9 mouse cellular contexts compared by ENCODE assay signal in genomic region chr13:60225736-60226135, GRCm38 (mm10). TPM values are rescaled to one million over a fixed set of nuclear protein-coding genes. Genes with fewer than 3 reads are reported as not detected.
A peak's percentile ranks its signal among the peaks of the same experiment; 100 is the strongest.
DNase-seq lines count a peak whose midpoint lies in the region; ATAC-seq and TF ChIP-seq lines count a peak whose summit lies in the region.
"Had no signal": no experiment of that assay in that cellular context is flagged by ENCODE, and none has a peak within 500 bp of the region (broad histone marks: within the 10 kb centered on the region; RNA-seq: fewer than 3 reads in every experiment).

No protein-coding gene starts in this region.

- ATAC-seq in lung, embryonic 14.5 days (ENCODE audit: insufficient read depth) = peak; percentile 48
- ATAC-seq in embryonic facial prominence, embryonic 14.5 days (ENCODE audit: low read depth) = peak; percentile 45
- no peak for ATAC-seq in hindbrain, embryonic 14.5 days (ENCODE audit: low FRiP score)
- no peak for ATAC-seq in midbrain, embryonic 13.5 days

- H3K9ac ChIP-seq in lung, embryonic 14.5 days = no peak overlapping the region
- no peak overlapping the region for H3K9ac ChIP-seq in embryonic facial prominence, embryonic 14.5 days (ENCODE audit: low read depth, low read length)
- H3K9ac ChIP-seq in hindbrain, embryonic 14.5 days = no peak overlapping the region
- H3K9ac ChIP-seq in midbrain, embryonic 13.5 days (replicated peaks) = no peak overlapping the region

- peaks cover 10% of the 10 kb centered on the region for H3K4me1 ChIP-seq in lung, embryonic 14.5 days (ENCODE audit: insufficient read depth)
- peaks cover 3% of the 10 kb centered on the region; the same call in 1 of the 2 replicates for H3K4me1 ChIP-seq in lung, adult 2 months (ENCODE audit: control insufficient read depth, insufficient read depth, low read length)
- peaks cover 41% of the 10 kb centered on the region for H3K4me1 ChIP-seq in embryonic facial prominence, embryonic 14.5 days (ENCODE audit: control insufficient read depth, insufficient read depth, low read length)
- 0 out of 2 replicates have a peak, but pooled peaks cover 8% of the 10 kb centered on the region for H3K4me1 ChIP-seq in hindbrain, embryonic 14.5 days (replicated peaks; ENCODE audit: control insufficient read depth, insufficient read depth, low read length)
- no peaks in the 10 kb centered on the region for H3K4me1 ChIP-seq in midbrain, embryonic 13.5 days (replicated peaks)

- DNase-seq in lung, embryonic 14.5 days = peak; percentile 88
- no peak for DNase-seq in lung, adult 2 months
- DNase-seq in embryonic facial prominence, embryonic 14.5 days (ENCODE audit: low spot score) = peak; percentile 93
- DNase-seq in hindbrain, embryonic 14.5 days (ENCODE audit: low spot score) = no peak
- DNase-seq in mesoderm, embryonic 11.5 days (ENCODE audit: low read depth, low spot score) = peak; percentile 39
- no peak for DNase-seq in layer of hippocampus, postnatal 36 days
- DNase-seq in gastrocnemius, postnatal 14 days = no peak

- H3K36me3 ChIP-seq in lung, embryonic 14.5 days (ENCODE audit: insufficient read depth) = no peaks in the 10 kb centered on the region
- no peaks in the 10 kb centered on the region for H3K36me3 ChIP-seq in embryonic facial prominence, embryonic 14.5 days (ENCODE audit: control insufficient read depth, insufficient read depth, low read length)
- no peaks in the 10 kb centered on the region for H3K36me3 ChIP-seq in hindbrain, embryonic 14.5 days (replicated peaks; ENCODE audit: control insufficient read depth, insufficient read depth)
- H3K36me3 ChIP-seq in midbrain, embryonic 13.5 days = no peaks in the 10 kb centered on the region

- 16% methylated on average over 1 of the region's 1 CpGs for WGBS in lung, embryonic 14.5 days
- WGBS in lung, adult 2 months = 33% methylated on average over 1 of the region's 1 CpGs
- 24% methylated on average over 1 of the region's 1 CpGs for WGBS in embryonic facial prominence, embryonic 14.5 days
- WGBS in hindbrain, embryonic 14.5 days = 61% methylated on average over 1 of the region's 1 CpGs
- WGBS in midbrain, embryonic 13.5 days = 87% methylated on average over 1 of the region's 1 CpGs

- no peaks in the 10 kb centered on the region for H3K27me3 ChIP-seq in lung, embryonic 14.5 days (ENCODE audit: insufficient read depth, low read length)
- H3K27me3 ChIP-seq in embryonic facial prominence, embryonic 14.5 days (replicated peaks; ENCODE audit: control insufficient read depth, insufficient read depth, low read length) = no peaks in the 10 kb centered on the region
- no peaks in the 10 kb centered on the region for H3K27me3 ChIP-seq in hindbrain, embryonic 14.5 days (ENCODE audit: control insufficient read depth, insufficient read depth, low read length)
- H3K27me3 ChIP-seq in midbrain, embryonic 13.5 days = no peaks in the 10 kb centered on the region
- H3K27me3 ChIP-seq: Patski had no signal

- no peaks in the 10 kb centered on the region for H3K9me3 ChIP-seq in lung, embryonic 14.5 days (ENCODE audit: low read depth, low read length)
- no peaks in the 10 kb centered on the region for H3K9me3 ChIP-seq in embryonic facial prominence, embryonic 14.5 days (ENCODE audit: control insufficient read depth, low read length)
- H3K9me3 ChIP-seq in hindbrain, embryonic 14.5 days (ENCODE audit: control insufficient read depth, low read length) = no peaks in the 10 kb centered on the region
- no peaks in the 10 kb centered on the region; the same call in 1 of the 2 replicates for H3K9me3 ChIP-seq in midbrain, embryonic 13.5 days

- peak overlapping the region; percentile 36; the same call in 1 of the 2 replicates for H3K4me2 ChIP-seq in lung, embryonic 14.5 days
- H3K4me2 ChIP-seq in embryonic facial prominence, embryonic 14.5 days (ENCODE audit: low read depth, low read length) = peak overlapping the region; percentile 31
- no peak overlapping the region for H3K4me2 ChIP-seq in hindbrain, embryonic 14.5 days (replicated peaks)
- no peak overlapping the region for H3K4me2 ChIP-seq in midbrain, embryonic 13.5 days (replicated peaks)

- intact Hi-C loops in gastrocnemius, postnatal 14 days (cut with DNase I; ENCODE audit: low total_unique reads) = no loop called here

- no peak for TF ChIP-seq POLR2A in lung, adult 2 months (IDR thresholded peaks at IDR 0.05; ENCODE audit: borderline replicate concordance, extremely low read depth, low read depth, low read length)

- H3K27ac ChIP-seq in lung, embryonic 14.5 days (ENCODE audit: low read depth) = peak overlapping the region; percentile 87
- peak overlapping the region; percentile 87 for H3K27ac ChIP-seq in embryonic facial prominence, embryonic 14.5 days (replicated peaks; ENCODE audit: low read depth, low read length)
- 0 out of 2 replicates have a peak overlapping the region, but pooled peaks have one; percentile 11 for H3K27ac ChIP-seq in hindbrain, embryonic 14.5 days
- no peak overlapping the region for H3K27ac ChIP-seq in midbrain, embryonic 13.5 days

- TF ChIP-seq CTCF in lung, embryonic 14.5 days (IDR thresholded peaks at IDR 0.05; ENCODE audit: low read depth) = no peak
- TF ChIP-seq CTCF in lung, adult 2 months (IDR thresholded peaks at IDR 0.05; ENCODE audit: insufficient read depth, low read length) = no peak

- no peak overlapping the region for H3K4me3 ChIP-seq in lung, embryonic 14.5 days (ENCODE audit: low read depth, low read length)
- H3K4me3 ChIP-seq in lung, adult 2 months (replicated peaks; ENCODE audit: extremely low read depth, low read depth, low read length) = no peak overlapping the region
- H3K4me3 ChIP-seq in embryonic facial prominence, embryonic 14.5 days (ENCODE audit: low read depth, low read length) = no peak overlapping the region
- H3K4me3 ChIP-seq in hindbrain, embryonic 14.5 days (replicated peaks; ENCODE audit: low read length) = no peak overlapping the region
- no peak overlapping the region for H3K4me3 ChIP-seq in midbrain, embryonic 13.5 days (replicated peaks)

RNA-seq across cellular contexts. Expression of gene Gas1, which starts 48.6 kb away (rescaled TPM):
- polyA plus RNA-seq in lung, embryonic 14.5 days (2014; fragmentation: Nextera tagmentation; extraction: Ambion mirVana) = 31.0 and 32.1 TPM in 2 replicates
- 66.0 and 124 TPM in 2 replicates for polyA plus RNA-seq in lung, adult 2 months (2012; rRNA removed)
- 158 and 184 TPM in 2 replicates for polyA plus RNA-seq in embryonic facial prominence, embryonic 14.5 days (2014; fragmentation: Nextera tagmentation; extraction: Ambion mirVana)
- 19.3 and 26.0 TPM in 2 replicates for polyA plus RNA-seq in hindbrain, embryonic 14.5 days (2014; fragmentation: Nextera tagmentation; extraction: Ambion mirVana)
- 10 to 100 TPM; 10.1 to 10.3 TPM for total RNA-seq in layer of hippocampus, postnatal 36 days (2021)
- 17.5 and 30.6 TPM in 2 replicates for polyA plus RNA-seq in midbrain, embryonic 13.5 days (2015; fragmentation: Nextera tagmentation; extraction: Ambion mirVana)
- total RNA-seq in gastrocnemius, postnatal 14 days (2021) = 10 to 100 TPM; 34.7 to 46.8 TPM

Comparison
In these comparisons a context has a peak if more than half of its experiments do, and no peak if none do; other contexts are left out.
1. DNase-seq: peak in lung, embryonic 14.5 days (single experiment), embryonic facial prominence, embryonic 14.5 days (single experiment) and mesoderm, embryonic 11.5 days (single experiment); none in lung, adult 2 months (single experiment), hindbrain, embryonic 14.5 days (single experiment), layer of hippocampus, postnatal 36 days (0 of 2) and gastrocnemius, postnatal 14 days (single experiment).
2. ATAC-seq: peak in lung, embryonic 14.5 days (single experiment) and embryonic facial prominence, embryonic 14.5 days (single experiment); none in hindbrain, embryonic 14.5 days (single experiment) and midbrain, embryonic 13.5 days (single experiment).
3. H3K4me2 ChIP-seq: peak in lung, embryonic 14.5 days (single experiment) and embryonic facial prominence, embryonic 14.5 days (single experiment); none in hindbrain, embryonic 14.5 days (single experiment) and midbrain, embryonic 13.5 days (single experiment).